Mouse (Mus musculus): Measurements from ENCODE around the gene Inpp5a. TPM values are rescaled to one million over a fixed set of nuclear protein-coding genes. Genes with fewer than 3 reads are reported as not detected.

Gene Inpp5a
- polyA plus RNA-seq, 1 experiment from 2014 or later = 22.2 TPM

GRCm38 (mm10) chr7:139472052-139472451 is 83.1 kb downstream of the Inpp5a start:
- Histone ChIP-seq H3K4me2 (no peak overlapping the region), H3K36me3 (no peaks in the 10 kb centered on the region), H3K27ac (no peak overlapping the region), H3K4me1 (peaks cover 34% of the 10 kb centered on the region), H3K9ac (no peak overlapping the region), H3K9me3 (replicated peaks) (no peaks in the 10 kb centered on the region), H3K27me3 (no peaks in the 10 kb centered on the region), H3K4me3 (replicated peaks) (no peak overlapping the region)
- WGBS = 88% methylated on average over 1 of the region's 1 CpGs
- no peak for ATAC-seq (replicated peaks; ENCODE audit: low FRiP score)

GRCm38 (mm10) chr7:139472865-139473549 is 84.1 kb downstream of the Inpp5a start:
- Histone ChIP-seq H3K36me3 (no peaks in the 10 kb centered on the region), H3K4me2 (no peak overlapping the region), H3K4me1 (peaks cover 25% of the 10 kb centered on the region), H3K27me3 (no peaks in the 10 kb centered on the region), H3K9me3 (replicated peaks) (no peaks in the 10 kb centered on the region), H3K4me3 (replicated peaks) (no peak overlapping the region), H3K27ac (peak overlapping the region; percentile 33; the same call in 1 of the 2 replicates), H3K9ac (no peak overlapping the region)
- ATAC-seq (replicated peaks; ENCODE audit: low FRiP score) = peak; percentile 81
- WGBS = 27% methylated on average over 7 of the region's 7 CpGs

GRCm38 (mm10) chr7:139475896-139476295 is 87.0 kb downstream of the Inpp5a start:
- Histone ChIP-seq H3K27me3 (no peaks in the 10 kb centered on the region), H3K4me2 (no peak overlapping the region), H3K9me3 (replicated peaks) (no peaks in the 10 kb centered on the region), H3K9ac (no peak overlapping the region), H3K27ac (no peak overlapping the region), H3K4me3 (replicated peaks) (no peak overlapping the region), H3K4me1 (peaks cover 10% of the 10 kb centered on the region; the same call in 1 of the 2 replicates), H3K36me3 (0 out of 2 replicates have a peak, but pooled peaks cover 4% of the 10 kb centered on the region)
- 49% methylated on average over 4 of the region's 4 CpGs for WGBS
- ATAC-seq (replicated peaks; ENCODE audit: low FRiP score) = no peak

GRCm38 (mm10) chr7:139476700-139477099 is 87.8 kb downstream of the Inpp5a start:
- Histone ChIP-seq H3K36me3 (peaks cover 7% of the 10 kb centered on the region; the same call in 1 of the 2 replicates), H3K9ac (no peak overlapping the region), H3K27me3 (no peaks in the 10 kb centered on the region), H3K9me3 (replicated peaks) (no peaks in the 10 kb centered on the region), H3K27ac (no peak overlapping the region), H3K4me3 (replicated peaks) (no peak overlapping the region), H3K4me1 (peaks cover 10% of the 10 kb centered on the region; the same call in 1 of the 2 replicates), H3K4me2 (no peak overlapping the region)
- no peak for ATAC-seq (replicated peaks; ENCODE audit: low FRiP score)
- WGBS = 63% methylated on average over 2 of the region's 2 CpGs

GRCm38 (mm10) chr7:139477748-139478147 is 88.8 kb downstream of the Inpp5a start:
- Histone ChIP-seq H3K4me3 (replicated peaks) (no peak overlapping the region), H3K4me2 (no peak overlapping the region), H3K27me3 (no peaks in the 10 kb centered on the region), H3K9ac (no peak overlapping the region), H3K4me1 (peaks cover 4% of the 10 kb centered on the region; the same call in 1 of the 2 replicates), H3K9me3 (replicated peaks) (no peaks in the 10 kb centered on the region), H3K27ac (no peak overlapping the region), H3K36me3 (peaks cover 7% of the 10 kb centered on the region; the same call in 1 of the 2 replicates)
- no peak for ATAC-seq (replicated peaks; ENCODE audit: low FRiP score)
- 81% methylated on average over 3 of the region's 3 CpGs for WGBS

- Histone ChIP-seq H3K27ac (no peak overlapping the region), H3K4me2 (no peak overlapping the region), H3K9me3 (replicated peaks) (no peaks in the 10 kb centered on the region), H3K27me3 (no peaks in the 10 kb centered on the region), H3K4me1 (no peaks in the 10 kb centered on the region), H3K9ac (no peak overlapping the region), H3K4me3 (replicated peaks) (no peak overlapping the region), H3K36me3 (peaks cover 7% of the 10 kb centered on the region; the same call in 1 of the 2 replicates)
- ATAC-seq (replicated peaks; ENCODE audit: low FRiP score) = no peak
- 67% methylated on average over 1 of the region's 1 CpGs for WGBS
These were observed 90.2 kb downstream of the Inpp5a start for GRCm38 (mm10) chr7:139479077-139479476.

GRCm38 (mm10) chr7:139479626-139480025 is 90.7 kb downstream of the Inpp5a start:
- no peak overlapping the region for H3K4me3 ChIP-seq (replicated peaks)

GRCm38 (mm10) chr7:139484206-139484955 is 95.5 kb downstream of the Inpp5a start:
- Histone ChIP-seq H3K9ac (no peak overlapping the region), H3K27me3 (peaks cover 5% of the 10 kb centered on the region; the same call in 1 of the 2 replicates), H3K9me3 (replicated peaks) (no peaks in the 10 kb centered on the region), H3K4me1 (no peaks in the 10 kb centered on the region), H3K4me2 (no peak overlapping the region), H3K4me3 (replicated peaks) (no peak overlapping the region), H3K27ac (no peak overlapping the region), H3K36me3 (peaks cover 5% of the 10 kb centered on the region; the same call in 1 of the 2 replicates)
- 65% methylated on average over 9 of the region's 9 CpGs for WGBS
- ATAC-seq (replicated peaks; ENCODE audit: low FRiP score) = 0 out of 2 replicates have a peak, but pooled peaks have one; percentile 49

More at GRCm38 (mm10) chr7:139479626-139480025, 90.7 kb downstream of the Inpp5a start:
- WGBS = 86% methylated on average over 6 of the region's 6 CpGs
- Histone ChIP-seq H3K27ac (no peak overlapping the region), H3K27me3 (no peaks in the 10 kb centered on the region), H3K9ac (no peak overlapping the region), H3K4me1 (no peaks in the 10 kb centered on the region), H3K36me3 (peaks cover 7% of the 10 kb centered on the region; the same call in 1 of the 2 replicates), H3K4me2 (no peak overlapping the region), H3K9me3 (replicated peaks) (no peaks in the 10 kb centered on the region)
- no peak for ATAC-seq (replicated peaks; ENCODE audit: low FRiP score)

- 78% methylated on average over 3 of the region's 3 CpGs for WGBS
- no peak overlapping the region for H3K27ac ChIP-seq
- H3K4me3 ChIP-seq (replicated peaks) = no peak overlapping the region
- H3K4me2 ChIP-seq = no peak overlapping the region
- H3K9me3 ChIP-seq (replicated peaks) = no peaks in the 10 kb centered on the region
- peaks cover 5% of the 10 kb centered on the region; the same call in 1 of the 2 replicates for H3K27me3 ChIP-seq
- no peak for ATAC-seq (replicated peaks; ENCODE audit: low FRiP score)
- no peaks in the 10 kb centered on the region for H3K4me1 ChIP-seq
- H3K9ac ChIP-seq = no peak overlapping the region
- H3K36me3 ChIP-seq = no peaks in the 10 kb centered on the region
These were observed 100.9 kb downstream of the Inpp5a start for GRCm38 (mm10) chr7:139489721-139490211.

GRCm38 (mm10) chr7:139492351-139492750 is 103.4 kb downstream of the Inpp5a start:
- 92% methylated on average over 4 of the region's 4 CpGs for WGBS

GRCm38 (mm10) chr7:139492946-139493345 is 104.0 kb downstream of the Inpp5a start:
- H3K27me3 ChIP-seq = peaks cover 5% of the 10 kb centered on the region; the same call in 1 of the 2 replicates
- ATAC-seq (replicated peaks; ENCODE audit: low FRiP score) = no peak

More at GRCm38 (mm10) chr7:139492351-139492750, 103.4 kb downstream of the Inpp5a start:
- H3K36me3 ChIP-seq = no peaks in the 10 kb centered on the region
- no peak overlapping the region for H3K4me2 ChIP-seq
- H3K4me1 ChIP-seq = peaks cover 12% of the 10 kb centered on the region; the same call in 1 of the 2 replicates
- no peaks in the 10 kb centered on the region for H3K9me3 ChIP-seq (replicated peaks)
- peaks cover 5% of the 10 kb centered on the region; the same call in 1 of the 2 replicates for H3K27me3 ChIP-seq
- no peak overlapping the region for H3K9ac ChIP-seq
- ATAC-seq (replicated peaks; ENCODE audit: low FRiP score) = no peak
- H3K4me3 ChIP-seq (replicated peaks) = no peak overlapping the region
- no peak overlapping the region for H3K27ac ChIP-seq

GRCm38 (mm10) chr7:139495791-139496190 is 106.9 kb downstream of the Inpp5a start:
- H3K4me3 ChIP-seq (replicated peaks) = no peak overlapping the region
- WGBS = 58% methylated on average over 6 of the region's 6 CpGs

More at GRCm38 (mm10) chr7:139492946-139493345, 104.0 kb downstream of the Inpp5a start:
- H3K9me3 ChIP-seq (replicated peaks) = no peaks in the 10 kb centered on the region
- no peaks in the 10 kb centered on the region for H3K36me3 ChIP-seq
- no peak overlapping the region for H3K9ac ChIP-seq
- no peak overlapping the region for H3K4me3 ChIP-seq (replicated peaks)
- H3K27ac ChIP-seq = no peak overlapping the region
- peaks cover 14% of the 10 kb centered on the region; the same call in 1 of the 2 replicates for H3K4me1 ChIP-seq
- H3K4me2 ChIP-seq = no peak overlapping the region
- 60% methylated on average over 2 of the region's 2 CpGs for WGBS

More at GRCm38 (mm10) chr7:139495791-139496190, 106.9 kb downstream of the Inpp5a start:
- no peaks in the 10 kb centered on the region for H3K36me3 ChIP-seq
- peaks cover 16% of the 10 kb centered on the region; the same call in 1 of the 2 replicates for H3K4me1 ChIP-seq
- no peak overlapping the region for H3K9ac ChIP-seq
- ATAC-seq (replicated peaks; ENCODE audit: low FRiP score) = peak; percentile 62; the same call in 1 of the 2 replicates
- no peak overlapping the region for H3K4me2 ChIP-seq
- no peak overlapping the region for H3K27ac ChIP-seq
- no peaks in the 10 kb centered on the region for H3K27me3 ChIP-seq
- H3K9me3 ChIP-seq (replicated peaks) = no peaks in the 10 kb centered on the region

Data from kidney, embryonic 15.5 days (tissue).